Mouse (Mus musculus) stomach, embryonic 16.5 days (tissue): ENCODE measurements around the gene Rnps1. TPM values are rescaled to one million over a fixed set of nuclear protein-coding genes. Genes with fewer than 3 reads are reported as not detected.
"Not testable (repeated sequence)": the region's sequence is repeated elsewhere in the genome, so short reads cannot be mapped to it uniquely, and the experiment has no call there.

Experiments
- ATAC-seq: fragments of 200-750 bp; cut with Nextera tagmentation; 2 replicates; pipeline ENCODE4 v1.8.0; 2017; ENCODE audit warnings: moderate number of reproducible peaks, moderate TSS enrichment; ENCODE audit not compliant: insufficient read depth, low FRiP score
- H3K27ac ChIP-seq: fragments of 300-500 bp; sonication (generic); 2 replicates; pipeline ENCODE4 v1.5.1; 2014; ENCODE audit warnings: low read length
- H3K27me3 ChIP-seq: fragments of 300-500 bp; sonication (generic); 2 replicates; pipeline ENCODE4 v1.6.1; 2014; ENCODE audit warnings: low read length, control low read depth, mixed read lengths; ENCODE audit not compliant: control insufficient read depth, insufficient read depth
- H3K36me3 ChIP-seq: fragments of 300-500 bp; sonication (generic); 2 replicates; pipeline ENCODE4 v1.6.1; 2014; ENCODE audit warnings: low read length; ENCODE audit not compliant: control insufficient read depth, insufficient read depth
- H3K4me1 ChIP-seq: fragments of 300-500 bp; sonication (generic); 2 replicates; pipeline ENCODE4 v1.6.1; 2014; ENCODE audit warnings: low read length, control low read depth, mixed read lengths; ENCODE audit not compliant: control insufficient read depth, insufficient read depth
- H3K4me2 ChIP-seq: fragments of 300-500 bp; sonication (generic); 2 replicates; pipeline ENCODE4 v1.6.1; 2014; ENCODE audit warnings: low read depth, low read length, mixed read lengths
- H3K4me3 ChIP-seq: fragments of 300-500 bp; sonication (generic); replicated peaks from 2 replicates; pipeline ENCODE4 v1.5.1; 2014; ENCODE audit warnings: mild to moderate bottlenecking, low read length
- H3K9ac ChIP-seq: fragments of 300-500 bp; sonication (generic); 2 replicates; pipeline ENCODE4 v1.6.1; 2014; ENCODE audit warnings: low read length
- H3K9me3 ChIP-seq: fragments of 300-500 bp; sonication (generic); replicated peaks from 2 replicates; pipeline ENCODE4 v1.6.1; 2016; ENCODE audit warnings: low read length, control low read depth; ENCODE audit not compliant: control insufficient read depth
- WGBS: fragments of 180-500 bp; shearing (Covaris S2); extraction: QIAGEN DNeasy Blood & Tissue Kit; methylation state at CpG from one replicate; pipeline ENCODE4 v1.1.7; 2014; 5-methylcytosine and 5-hydroxymethylcytosine counted together
- polyA plus RNA-seq: library from polyadenylated mRNA; unstranded; fragments of >200 nt; fragmentation: Nextera tagmentation; extraction: Ambion mirVana; gene quantifications from 2 replicates; pipeline ENCODE4 v1.2.1, GENCODE M21; 2015

The Rnps1 gene
- polyA plus RNA-seq, 1 experiment from 2014 or later, result 217 TPM

- ATAC-seq, result peak; percentile 4; the same call in 1 of the 2 replicates
- not testable (repeated sequence) for H3K9me3 ChIP-seq, H3K27me3 ChIP-seq, H3K9ac ChIP-seq, H3K36me3 ChIP-seq
- H3K4me2 ChIP-seq, result peak overlapping the region; percentile 47
- H3K4me3 ChIP-seq, result peak overlapping the region; percentile 90
- WGBS, result 49% methylated on average over 10 of the region's 10 CpGs
- peaks cover 13% of the 10 kb centered on the region for H3K4me1 ChIP-seq
- peak overlapping the region; percentile 46 for H3K27ac ChIP-seq
Observed at GRCm38 (mm10) chr17:24455523-24456206, 41.3 kb downstream of the Rnps1 start.

- ATAC-seq, result no peak
- Histone ChIP-seq H3K9me3 (no peaks in the 10 kb centered on the region), H3K36me3 (no peaks in the 10 kb centered on the region), H3K27me3 (no peaks in the 10 kb centered on the region), H3K4me1 (no peaks in the 10 kb centered on the region), H3K4me3 (no peak overlapping the region), H3K27ac (no peak overlapping the region), H3K9ac (no peak overlapping the region), H3K4me2 (no peak overlapping the region)
- WGBS, result 68% methylated on average over 2 of the region's 2 CpGs
Observed at GRCm38 (mm10) chr17:24461580-24461979, 47.2 kb downstream of the Rnps1 start.

GRCm38 (mm10) chr17:24462932-24463331 lies 48.6 kb downstream of the Rnps1 start:
- H3K27ac ChIP-seq, result no peak overlapping the region
- H3K27me3 ChIP-seq, result no peaks in the 10 kb centered on the region
- no peak for ATAC-seq
- no peaks in the 10 kb centered on the region for H3K36me3 ChIP-seq
- no peak overlapping the region for H3K4me2 ChIP-seq
- no peak overlapping the region for H3K9ac ChIP-seq
- 73% methylated on average over 1 of the region's 1 CpGs for WGBS
- no peaks in the 10 kb centered on the region for H3K9me3 ChIP-seq
- no peak overlapping the region for H3K4me3 ChIP-seq
- no peaks in the 10 kb centered on the region for H3K4me1 ChIP-seq

- H3K27me3 ChIP-seq, result no peaks in the 10 kb centered on the region
- no peak overlapping the region for H3K4me2 ChIP-seq
- no peaks in the 10 kb centered on the region for H3K4me1 ChIP-seq
- H3K9ac ChIP-seq, result no peak overlapping the region
- no peak overlapping the region for H3K27ac ChIP-seq
- no peak for ATAC-seq
- 49% methylated on average over 6 of the region's 6 CpGs for WGBS
- no peaks in the 10 kb centered on the region for H3K9me3 ChIP-seq
- H3K4me3 ChIP-seq, result no peak overlapping the region
- no peaks in the 10 kb centered on the region for H3K36me3 ChIP-seq
Observed at GRCm38 (mm10) chr17:24463374-24464133, 49.2 kb downstream of the Rnps1 start.

- no peak for ATAC-seq
- WGBS, result 92% methylated on average over 5 of the region's 5 CpGs
- Histone ChIP-seq H3K4me1 (peaks cover 23% of the 10 kb centered on the region), H3K9ac (no peak overlapping the region), H3K4me3 (no peak overlapping the region), H3K36me3 (no peaks in the 10 kb centered on the region), H3K27ac (no peak overlapping the region), H3K4me2 (no peak overlapping the region), H3K27me3 (no peaks in the 10 kb centered on the region), H3K9me3 (no peaks in the 10 kb centered on the region)
Observed at GRCm38 (mm10) chr17:24468636-24469246, 54.4 kb downstream of the Rnps1 start.

GRCm38 (mm10) chr17:24469336-24469909 lies 55.1 kb downstream of the Rnps1 start:
- Histone ChIP-seq H3K9ac (peak overlapping the region; percentile 91), H3K27ac (peak overlapping the region; percentile 88), H3K27me3 (no peaks in the 10 kb centered on the region), H3K36me3 (no peaks in the 10 kb centered on the region), H3K4me2 (peak overlapping the region; percentile 99), H3K4me3 (peak overlapping the region; percentile 72), H3K9me3 (no peaks in the 10 kb centered on the region), H3K4me1 (peaks cover 27% of the 10 kb centered on the region)
- no peak for ATAC-seq
- 16% methylated on average over 7 of the region's 7 CpGs for WGBS

- Histone ChIP-seq H3K4me1 (peaks cover 27% of the 10 kb centered on the region), H3K4me3 (peak within 1 kb of the TSS; percentile 72), H3K9ac (peak within 1 kb of the TSS; percentile 91), H3K27me3 (no peaks in the 10 kb centered on the region), H3K9me3 (no peaks in the 10 kb centered on the region), H3K27ac (peak within 1 kb of the TSS; percentile 88), H3K36me3 (peaks cover 2% of the 10 kb centered on the region; the same call in 1 of the 2 replicates), H3K4me2 (peak within 1 kb of the TSS; percentile 99)
- peak; percentile 96 for ATAC-seq
- WGBS, result under 1% methylated on average over 75 of the region's 75 CpGs
Observed at GRCm38 (mm10) chr17:24469910-24470602, 55.7 kb downstream of the Rnps1 start, which contains the start of the genes E4f1 and Pgp. E4f1 (minus strand) TSS chr17:24470313. Pgp (plus strand) TSS chr17:24470392.

- Histone ChIP-seq H3K27me3 (no peaks in the 10 kb centered on the region), H3K4me2 (peak overlapping the region; percentile 99), H3K4me1 (peaks cover 27% of the 10 kb centered on the region), H3K27ac (peak overlapping the region; percentile 77), H3K4me3 (peak overlapping the region; percentile 72), H3K9ac (peak overlapping the region; percentile 91), H3K36me3 (peaks cover 11% of the 10 kb centered on the region; the same call in 1 of the 2 replicates), H3K9me3 (no peaks in the 10 kb centered on the region)
- peak; percentile 14; the same call in 1 of the 2 replicates for ATAC-seq
- under 1% methylated on average over 68 of the region's 68 CpGs for WGBS
Observed at GRCm38 (mm10) chr17:24470701-24471527, 56.5 kb downstream of the Rnps1 start.
